Mouse (Mus musculus) kidney, adult 2 months (tissue): ENCODE data around the gene Mrps27.

Experiments used
- CTCF ChIP-seq: fragments of 200-500 bp; conservative IDR thresholded peaks from 2 replicates; pipeline ENCODE4 v1.5.1; 2011; ENCODE audit warnings: low read depth, mild to moderate bottlenecking, control low read depth, low read length, moderate library complexity, mixed read lengths; ENCODE audit not compliant: insufficient read depth, insufficient read length
- POLR2A ChIP-seq: fragments of 200-500 bp; IDR thresholded peaks from one replicate; pipeline ENCODE4 v1.6.1; 2011; ENCODE audit warnings: low read depth, low read length, control low read depth

GRCm38 (mm10) chr13:99451276-99451675, 106.7 kb downstream of the Mrps27 start:
- no peak for TF ChIP-seq CTCF
- TF ChIP-seq POLR2A = no peak
